Mouse (Mus musculus): ENCODE results near the gene Gpr155.

Gene Gpr155

GRCm38 (mm10) chr2:73317426-73317825 is 68.9 kb downstream of the Gpr155 start:
- no peak for DNase-seq

- DNase-seq: no peak
Measured at GRCm38 (mm10) chr2:73314311-73314710, 72.1 kb downstream of the Gpr155 start.

- peak; percentile 72 for DNase-seq
Measured at GRCm38 (mm10) chr2:73313117-73313501, 73.3 kb downstream of the Gpr155 start.

DNA sequence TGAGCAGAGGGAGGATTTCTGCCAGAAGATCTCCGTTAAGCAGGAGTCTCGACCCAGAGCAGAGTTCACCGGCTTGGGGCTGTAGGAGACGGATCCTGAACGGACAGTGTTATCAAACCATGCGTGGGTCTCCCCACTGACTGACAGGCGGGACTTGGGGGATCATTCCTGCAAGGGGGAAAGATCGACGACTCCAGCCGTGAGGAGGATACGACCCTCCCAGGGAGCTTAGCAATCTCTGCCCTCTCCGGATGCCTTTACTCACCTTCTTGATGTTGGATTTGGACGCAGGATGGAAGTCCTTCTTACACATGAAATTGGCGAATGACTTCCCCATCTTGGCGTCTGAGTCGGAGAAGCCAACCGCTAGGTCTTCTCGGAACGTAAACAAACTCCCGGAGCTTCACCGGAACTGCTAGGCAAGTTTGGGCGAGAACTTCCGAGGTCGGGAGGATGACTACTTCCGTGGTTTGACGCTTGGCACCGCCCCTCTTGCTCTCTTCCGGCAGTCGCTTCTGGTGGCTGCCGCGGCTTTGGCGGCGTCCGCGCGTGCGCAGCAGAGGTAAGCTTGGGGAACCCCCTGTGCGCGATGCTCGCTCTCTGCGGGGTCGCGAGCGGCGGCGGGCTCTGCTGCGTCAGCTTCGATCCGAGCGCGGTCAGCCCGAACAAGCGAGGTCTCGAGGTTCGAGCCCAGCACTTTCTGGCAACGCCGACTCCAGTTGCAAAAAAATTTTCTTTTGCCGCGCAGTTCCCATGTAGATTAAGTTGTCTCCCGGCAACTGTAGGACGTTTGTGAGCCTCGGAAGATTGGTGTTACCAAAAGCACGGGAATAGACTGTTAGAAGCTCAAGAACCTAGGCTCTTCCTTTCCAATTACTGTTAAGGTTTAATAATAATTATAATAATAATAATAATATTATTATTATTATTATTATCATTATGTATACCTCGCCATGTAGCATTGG is 73.9 kb downstream of the Gpr155 start, which contains the start of the genes Scrn3 and Cir1:
Gene Scrn3 (plus strand): TSS at position 450 of the 965 bp plus-strand sequence.
Gene Cir1 (minus strand): TSS at position 550 of the 965 bp plus-strand sequence.
- peak; percentile 93 for DNase-seq

GRCm38 (mm10) chr2:73306006-73306405 is 80.4 kb downstream of the Gpr155 start:
- DNase-seq: no peak

DNA sequence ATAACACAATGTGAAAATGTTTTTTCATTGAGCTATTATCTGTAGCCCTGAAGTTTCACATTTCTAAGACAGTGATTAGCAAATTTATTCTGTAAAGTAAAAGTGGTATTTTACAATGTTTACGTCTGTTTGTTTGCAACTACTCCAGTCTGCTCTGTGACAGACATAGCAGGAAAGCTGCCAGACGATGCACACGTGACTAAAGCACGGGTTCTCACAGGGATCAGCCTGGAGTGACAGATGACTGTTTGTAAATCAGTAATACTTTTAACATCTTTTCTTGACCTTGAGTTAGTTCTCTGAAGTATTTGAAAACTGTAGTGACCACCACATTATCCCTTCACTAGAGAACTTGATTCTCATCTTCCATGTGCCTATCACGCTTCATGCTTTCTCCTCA is 81.9 kb downstream of the Gpr155 start:
- DNase-seq: no peak

DNA sequence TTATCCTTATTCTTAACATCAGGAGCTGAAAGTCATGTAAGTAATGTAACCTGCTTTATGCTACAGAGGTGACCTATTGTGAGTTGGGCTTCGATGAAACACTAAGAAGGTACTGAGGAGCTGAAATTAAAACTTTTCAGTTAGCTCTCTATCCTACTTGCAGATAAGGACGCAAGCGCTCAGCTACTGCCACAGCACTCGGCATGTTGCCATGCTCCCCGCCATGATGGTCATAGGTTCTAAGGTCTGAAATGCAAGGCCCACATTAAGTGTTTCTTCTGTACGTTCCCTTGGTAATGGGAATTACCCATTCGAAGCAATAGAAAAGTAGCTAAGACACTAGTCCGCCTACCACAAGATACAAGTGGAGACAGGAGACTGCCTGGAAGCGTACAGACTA is 83.7 kb downstream of the Gpr155 start:
- no peak for DNase-seq

GRCm38 (mm10) chr2:73301979-73302378 is 84.4 kb downstream of the Gpr155 start:
- no peak for DNase-seq

DNA sequence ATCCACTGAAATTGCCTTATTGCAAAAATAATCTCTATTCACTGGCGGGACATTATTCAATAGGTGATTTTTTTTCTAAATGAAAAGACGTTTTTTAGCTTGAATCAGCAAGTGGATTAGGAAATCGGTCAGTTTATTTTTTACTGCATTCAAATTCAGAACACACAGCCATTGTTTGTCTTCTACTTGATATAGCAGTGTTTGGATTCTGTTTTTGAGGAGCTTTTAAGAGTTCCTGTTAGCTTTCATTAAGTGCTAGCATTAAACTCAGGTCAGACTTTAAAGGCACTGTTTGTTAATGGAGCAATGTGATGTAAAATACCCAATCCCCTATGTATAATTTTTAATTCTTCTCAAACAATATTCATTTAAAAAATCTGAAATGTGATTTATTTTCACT is 87.5 kb downstream of the Gpr155 start:
- DNase-seq: no peak

- no peak for DNase-seq
Measured at GRCm38 (mm10) chr2:73298154-73298553, 88.2 kb downstream of the Gpr155 start.

- DNase-seq: no peak
Measured at GRCm38 (mm10) chr2:73295023-73295422, 91.3 kb downstream of the Gpr155 start.

All from cerebellum, adult 9-10 months (tissue).